Mouse (Mus musculus) monocyte, adult 5-6 weeks (primary cell): Measurements from ENCODE around the gene Nxf7. TPM values are rescaled to one million over a fixed set of nuclear protein-coding genes. Genes with fewer than 3 reads are reported as not detected.
"Not testable (repeated sequence)": the region's sequence is repeated elsewhere in the genome, so short reads cannot be mapped to it uniquely, and the experiment has no call there.

Experiments used
- ATAC-seq: fragments of 153-309, 156-312 bp; replicated peaks from 2 replicates; pipeline ENCODE4 v1.8.0; 2017; ENCODE audit warnings: mild to moderate bottlenecking; ENCODE audit not compliant: low TSS enrichment, insufficient number of reproducible peaks, severe bottlenecking, poor library complexity, low FRiP score
- total RNA-seq: library from RNA; stranded (forward); fragments of 200-1000, 200-491, 200-594 nt; gene quantifications from 3 replicates; pipeline ENCODE4 v1.2.3, GENCODE M21; 2017

Gene Nxf7
- total RNA-seq, result not detected in 3 replicates

- no peak for ATAC-seq
Observed at GRCm38 (mm10) chrX:135598677-135599076, at the start of gene Nxf7. TSS of gene Nxf7 (minus strand) at chrX:135598777.

GRCm38 (mm10) chrX:135627605-135628004, 29.0 kb upstream of the Nxf7 start, which contains the start of gene Prame:
TSS of gene Prame (minus strand) at chrX:135627705.
- ATAC-seq, result no peak

- ATAC-seq, result not testable (repeated sequence)
Observed at GRCm38 (mm10) chrX:135601298-135602029, 2.9 kb upstream of the Nxf7 start.

GRCm38 (mm10) chrX:135598096-135598495, 481 bp downstream of the Nxf7 start:
- no peak for ATAC-seq

- no peak for ATAC-seq
Observed at GRCm38 (mm10) chrX:135576412-135576811, 22.2 kb downstream of the Nxf7 start.

- ATAC-seq, result not testable (repeated sequence)
Observed at GRCm38 (mm10) chrX:135574958-135575628, 23.5 kb downstream of the Nxf7 start.

- ATAC-seq, result not testable (repeated sequence)
Observed at GRCm38 (mm10) chrX:135574261-135574957, 24.2 kb downstream of the Nxf7 start.

- ATAC-seq, result not testable (repeated sequence)
Observed at GRCm38 (mm10) chrX:135569467-135569866, 29.1 kb downstream of the Nxf7 start.

- ATAC-seq, result not testable (repeated sequence)
Observed at GRCm38 (mm10) chrX:135564934-135565333, 33.6 kb downstream of the Nxf7 start.

- ATAC-seq, result no peak
Observed at GRCm38 (mm10) chrX:135562841-135563240, 35.7 kb downstream of the Nxf7 start.

GRCm38 (mm10) chrX:135561693-135562092, 36.9 kb downstream of the Nxf7 start:
- ATAC-seq, result not testable (repeated sequence)

GRCm38 (mm10) chrX:135560933-135561332, 37.6 kb downstream of the Nxf7 start:
- ATAC-seq, result not testable (repeated sequence)

GRCm38 (mm10) chrX:135559665-135560064, 38.9 kb downstream of the Nxf7 start:
- not testable (repeated sequence) for ATAC-seq

Other genes starting within 250 kb of the Nxf7 start
- gene Gm5128, start 225.5 kb downstream of the Nxf7 start, total RNA-seq, result not detected in 3 replicates
- gene Gm7903, start 164.9 kb downstream of the Nxf7 start, total RNA-seq, result not detected in 3 replicates
- not detected in 3 replicates for gene AV320801, start 104.2 kb downstream of the Nxf7 start, total RNA-seq
- not detected in 3 replicates for gene Prame, start 28.9 kb upstream of the Nxf7 start, total RNA-seq
- not detected in 3 replicates for gene Tcp11x2, start 95.0 kb upstream of the Nxf7 start, total RNA-seq
- 1.6 to 10.3 TPM in 2 of 3 replicates, not detected in the other for gene Tmsb15a, start 126.5 kb upstream of the Nxf7 start, total RNA-seq
- gene Armcx5, start 144.0 kb upstream of the Nxf7 start, total RNA-seq, result 26.9 to 46.5 TPM (median 27.9 TPM) in 3 replicates
- 22.4 to 50.7 TPM (median 37.0 TPM) in 3 replicates for gene Gprasp1, start 144.0 kb upstream of the Nxf7 start, total RNA-seq
- gene Bhlhb9, start 198.8 kb upstream of the Nxf7 start, total RNA-seq, result 3.0 to 4.0 TPM (median 3.3 TPM) in 3 replicates
- gene Gprasp2, start 240.3 kb upstream of the Nxf7 start, total RNA-seq, result 0.32 TPM in 1 of 3 replicates, not detected in the others